Mouse (Mus musculus): Measurements from ENCODE around the gene Trim58. TPM values are rescaled to one million over a fixed set of nuclear protein-coding genes. Genes with fewer than 3 reads are reported as not detected.

The Trim58 gene
- total RNA-seq, 2 experiments from 2014 or later, result not detected

- DNase-seq, result peak in 1 of 2 experiments; percentile 45
These were observed 3.1 kb downstream of the Trim58 start for GRCm38 (mm10) chr11:58643350-58643749.

GRCm38 (mm10) chr11:58655151-58655550 is 14.9 kb downstream of the Trim58 start:
- no peak for DNase-seq

GRCm38 (mm10) chr11:58658596-58658995 is 18.3 kb downstream of the Trim58 start, which contains the start of gene Olfr322:
Olfr322 (plus strand) TSS chr11:58658782.
- no peak for DNase-seq

- no peak for DNase-seq
These were observed 29.0 kb downstream of the Trim58 start for GRCm38 (mm10) chr11:58669252-58669651.

GRCm38 (mm10) chr11:58671825-58672224 is 31.6 kb downstream of the Trim58 start:
- DNase-seq, result no peak

GRCm38 (mm10) chr11:58680799-58681198 is 40.5 kb downstream of the Trim58 start, which contains the start of gene Olfr320:
Olfr320 (plus strand) TSS chr11:58681099.
- no peak for DNase-seq

- DNase-seq, result no peak
These were observed 58.6 kb downstream of the Trim58 start, which contains the start of gene Olfr319 for GRCm38 (mm10) chr11:58698862-58699261. Olfr319 (plus strand) TSS chr11:58699162.

Other genes starting within 250 kb of the Trim58 start
- gene 1810065E05Rik, start 219.4 kb upstream of the Trim58 start, total RNA-seq (2021), result not detected
- not detected for gene Gm12253, start 207.9 kb upstream of the Trim58 start, total RNA-seq (2021)
- not detected for gene Lypd9, start 187.5 kb upstream of the Trim58 start, total RNA-seq (2021)
- not detected for gene Olfr30, start 178.2 kb upstream of the Trim58 start, total RNA-seq (2021)
- gene Olfr332, start 147.9 kb upstream of the Trim58 start, total RNA-seq (2021), result not detected
- not detected for gene Olfr331, start 137.9 kb upstream of the Trim58 start, total RNA-seq (2021)
- gene Olfr330, start 105.6 kb upstream of the Trim58 start, total RNA-seq (2021), result not detected
- gene Olfr329-ps, start 94.0 kb upstream of the Trim58 start, total RNA-seq (2021), result not detected
- gene Olfr328, start 84.8 kb upstream of the Trim58 start, total RNA-seq (2021), result under 1 TPM in 1 of 2 experiments, not detected in 1; 0.10 TPM
- gene Olfr224, start 69.9 kb upstream of the Trim58 start, total RNA-seq (2021), result not detected
- gene Olfr325, start 62.7 kb upstream of the Trim58 start, total RNA-seq (2021), result not detected
- gene Olfr324, start 45.4 kb upstream of the Trim58 start, total RNA-seq (2021), result not detected
- gene 2210407C18Rik, start 24.4 kb upstream of the Trim58 start, total RNA-seq (2021), result 1 to 10 TPM; 2.7 to 4.9 TPM
- not detected for gene Olfr323, start 10.0 kb upstream of the Trim58 start, total RNA-seq (2021)
- gene Olfr322, start 18.3 kb downstream of the Trim58 start, total RNA-seq (2021), result not detected
- gene Olfr320, start 40.6 kb downstream of the Trim58 start, total RNA-seq (2021), result not detected
- gene Olfr319, start 58.7 kb downstream of the Trim58 start, total RNA-seq (2021), result not detected
- gene Olfr318, start 83.5 kb downstream of the Trim58 start, total RNA-seq (2021), result not detected
- not detected for gene Olfr317, start 98.7 kb downstream of the Trim58 start, total RNA-seq (2021)
- not detected for gene Olfr316, start 112.3 kb downstream of the Trim58 start, total RNA-seq (2021)
- not detected for gene Olfr315, start 132.7 kb downstream of the Trim58 start, total RNA-seq (2021)
- gene Olfr314, start 142.5 kb downstream of the Trim58 start, total RNA-seq (2021), result not detected
- not detected for gene Fam183b, start 161.5 kb downstream of the Trim58 start, total RNA-seq (2021)
- not detected for gene Olfr313, start 174.5 kb downstream of the Trim58 start, total RNA-seq (2021)
- gene Olfr312, start 188.8 kb downstream of the Trim58 start, total RNA-seq (2021), result not detected
- not detected for gene Olfr311, start 198.8 kb downstream of the Trim58 start, total RNA-seq (2021)
- gene Gm12258, start 206.7 kb downstream of the Trim58 start, total RNA-seq (2021), result 1 to 10 TPM in 1 of 2 experiments, under 1 TPM in 1; 0.92 to 1.9 TPM
- gene 2810021J22Rik, start 226.8 kb downstream of the Trim58 start, total RNA-seq (2021), result 1 to 10 TPM; 1.6 to 2.3 TPM

Data from heart, adult 18-20 months (tissue).